Mouse (Mus musculus) thymus, adult 2 months (tissue): ENCODE results near the gene 1600002K03Rik.
"Not testable (repeated sequence)": the region's sequence is repeated elsewhere in the genome, so short reads cannot be mapped to it uniquely, and the experiment has no call there.

ENCODE experiments used
- CTCF ChIP-seq: fragments of 200-500 bp; IDR thresholded peaks from 2 replicates; pipeline ENCODE4 v1.5.1; 2012; ENCODE audit warnings: mild to moderate bottlenecking, control low read depth, low read length, moderate library complexity, borderline replicate concordance; ENCODE audit not compliant: control insufficient read depth, poor library complexity, insufficient read depth; ENCODE audit errors: extremely low read depth
- POLR2A ChIP-seq: fragments of 200-500 bp; IDR thresholded peaks from 2 replicates; pipeline ENCODE4 v1.6.1; 2012; ENCODE audit warnings: mild to moderate bottlenecking, low read length, control low read depth, moderate library complexity; ENCODE audit not compliant: control insufficient read depth, poor library complexity, insufficient read depth; ENCODE audit errors: extremely low read depth

DNA sequence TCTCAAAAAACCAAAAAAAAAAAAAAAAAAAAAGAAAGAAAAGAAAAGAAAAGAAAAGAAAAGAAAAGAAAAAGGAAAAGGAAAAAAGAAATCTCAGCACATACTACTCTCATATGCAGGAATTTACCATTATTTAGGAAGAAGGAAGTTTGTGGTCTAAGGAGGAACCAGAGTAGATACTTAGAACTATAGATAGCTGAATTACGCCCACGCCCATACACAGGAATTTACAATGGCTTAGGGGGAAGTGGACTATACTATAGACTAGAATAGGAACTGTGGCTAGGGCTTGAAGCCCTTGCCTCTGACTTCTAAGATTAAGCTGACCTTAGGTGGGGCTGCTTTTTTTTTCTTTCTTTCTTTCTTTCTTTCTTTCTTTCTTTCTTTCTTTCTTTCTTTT, 50.4 kb downstream of the 1600002K03Rik start:
- not testable (repeated sequence) for TF ChIP-seq CTCF, POLR2A
